Mouse (Mus musculus) thymus, postnatal 10 days (tissue): Measurements from ENCODE around the gene Prpf40a.
A peak's percentile ranks its signal among the peaks of the same experiment; 100 is the strongest.

Experiments used
- DNase-seq, 2 experiments: peaks; one replicate each; pipeline ENCODE4 v3.0.0; 2021; ENCODE audit warnings: low spot score in 2 of 2

Gene Prpf40a

GRCm38 (mm10) chr2:53105408-53105807 lies 85.7 kb downstream of the Prpf40a start:
- DNase-seq = no peak

GRCm38 (mm10) chr2:53102901-53103300 lies 88.2 kb downstream of the Prpf40a start:
- no peak for DNase-seq

- DNase-seq = no peak
Measured at GRCm38 (mm10) chr2:53101885-53102740, 89.0 kb downstream of the Prpf40a start.

- DNase-seq = no peak
Measured at GRCm38 (mm10) chr2:53100093-53100492, 91.0 kb downstream of the Prpf40a start.

GRCm38 (mm10) chr2:53095489-53095888 lies 95.6 kb downstream of the Prpf40a start:
- DNase-seq = no peak

GRCm38 (mm10) chr2:53095031-53095430 lies 96.1 kb downstream of the Prpf40a start:
- DNase-seq = no peak

- DNase-seq = peak in 1 of 2 experiments; percentile 4
Measured at GRCm38 (mm10) chr2:53088744-53089143, 102.3 kb downstream of the Prpf40a start.

- peak; percentile 12 to 48 for DNase-seq
Measured at GRCm38 (mm10) chr2:53085617-53086202, 105.4 kb downstream of the Prpf40a start.
